20 mouse cellular contexts compared by ENCODE assay signal in the genomic region with DNA sequence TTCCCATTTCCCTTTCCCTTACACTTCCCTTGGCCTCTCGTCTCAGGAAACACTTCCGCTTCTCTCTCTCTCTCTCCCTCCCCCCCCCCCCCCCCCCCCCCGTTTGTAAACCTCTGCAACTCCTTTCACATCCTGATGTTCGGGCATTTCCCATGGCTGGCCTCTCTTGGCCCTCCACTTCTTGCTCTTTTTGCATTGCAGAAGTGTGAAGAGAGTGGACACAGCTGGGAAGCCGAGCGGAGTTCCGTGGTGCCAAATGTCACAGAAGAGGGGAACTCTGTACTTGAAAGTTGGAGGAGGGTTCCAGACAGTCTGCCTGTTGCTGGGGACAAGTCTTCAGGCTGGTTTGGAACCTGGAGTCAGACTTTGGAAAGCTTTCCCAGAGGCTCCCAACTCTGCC.
DNase-seq lines count a peak whose midpoint lies in the region; ATAC-seq and TF ChIP-seq lines count a peak whose summit lies in the region.
"Had no signal": no experiment of that assay in that cellular context is flagged by ENCODE, and none has a peak within 500 bp of the region (broad histone marks: within the 10 kb centered on the region; RNA-seq: fewer than 3 reads in every experiment).

No protein-coding gene starts in this region.

- peak overlapping the region; percentile 60 for H3K27ac ChIP-seq in lung, embryonic 14.5 days (ENCODE audit: low read depth)
- H3K27ac ChIP-seq: hindbrain, embryonic 13.5 days; limb, embryonic 15.5 days; macrophage; midbrain, embryonic 13.5 days had no signal

- H3K9ac ChIP-seq in lung, embryonic 14.5 days, result no peak overlapping the region
- H3K9ac ChIP-seq: hindbrain, embryonic 13.5 days; limb, embryonic 15.5 days; midbrain, embryonic 13.5 days had no signal

- H3K9me3 ChIP-seq in lung, embryonic 14.5 days (ENCODE audit: low read depth, low read length), result no peaks in the 10 kb centered on the region
- H3K9me3 ChIP-seq: hindbrain, embryonic 13.5 days; limb, embryonic 15.5 days; midbrain, embryonic 13.5 days had no signal

- no peaks in the 10 kb centered on the region for H3K36me3 ChIP-seq in lung, embryonic 14.5 days (ENCODE audit: insufficient read depth)
- H3K36me3 ChIP-seq: hindbrain, embryonic 13.5 days; limb, embryonic 15.5 days; midbrain, embryonic 13.5 days had no signal

- H3K4me1 ChIP-seq in lung, embryonic 14.5 days (ENCODE audit: insufficient read depth), result peaks cover 22% of the 10 kb centered on the region

- peak; percentile 12 to 22 for DNase-seq in heart, adult 18-20 months
- DNase-seq in heart, adult 8-10 months (ENCODE audit: low spot score), result no peak
- DNase-seq in kidney, postnatal 10 days, result peak; percentile 12
- no peak for DNase-seq in kidney, adult 8-10 months
- peak; percentile 94 for DNase-seq in lung, embryonic 14.5 days
- DNase-seq in lung, postnatal 4 days, result peak; percentile 73 to 83
- no peak for DNase-seq in B cell, adult 2 months
- no peak for DNase-seq in retina, postnatal 1 day
- DNase-seq: adrenal gland, postnatal 10 days; cerebellum, adult 11 months; cerebellum, postnatal 25 days; gastrocnemius, postnatal 36 days; layer of hippocampus, postnatal 36 days; right cerebral cortex, adult 18-20 months had no signal

- H3K4me3 ChIP-seq in lung, embryonic 14.5 days (ENCODE audit: low read depth, low read length), result no peak overlapping the region
- H3K4me3 ChIP-seq: hindbrain, embryonic 13.5 days; limb, embryonic 15.5 days; midbrain, embryonic 13.5 days had no signal

- TF ChIP-seq CTCF in lung, embryonic 14.5 days (IDR thresholded peaks at IDR 0.05; ENCODE audit: low read depth), result no peak

- peak; percentile 78 for ATAC-seq in lung, embryonic 14.5 days (ENCODE audit: insufficient read depth)
- ATAC-seq: forebrain, embryonic 14.5 days; intestine, postnatal 0 days; midbrain, embryonic 13.5 days had no signal

- H3K4me2 ChIP-seq in lung, embryonic 14.5 days, result no peak overlapping the region
- H3K4me2 ChIP-seq: hindbrain, embryonic 13.5 days; limb, embryonic 15.5 days; midbrain, embryonic 13.5 days had no signal

- WGBS in lung, embryonic 14.5 days, result 17% methylated on average over 6 of the region's 7 CpGs

- no peaks in the 10 kb centered on the region for H3K27me3 ChIP-seq in lung, embryonic 14.5 days (ENCODE audit: insufficient read depth, low read length)
- H3K27me3 ChIP-seq: hindbrain, embryonic 13.5 days; limb, embryonic 15.5 days; midbrain, embryonic 13.5 days had no signal

Comparison
In these comparisons a context has a peak if more than half of its experiments do, and no peak if none do; other contexts are left out.
1. DNase-seq: peak in heart, adult 18-20 months (2 of 2), kidney, postnatal 10 days (single experiment), lung, embryonic 14.5 days (single experiment) and lung, postnatal 4 days (2 of 2); none in heart, adult 8-10 months (single experiment), kidney, adult 8-10 months (0 of 2), B cell, adult 2 months (0 of 2) and retina, postnatal 1 day (single experiment).